Mouse (Mus musculus) lung, embryonic 14.5 days (tissue): ENCODE results near the gene Adam22. TPM values are rescaled to one million over a fixed set of nuclear protein-coding genes. Genes with fewer than 3 reads are reported as not detected.

Source experiments
- ATAC-seq: fragments of 200-750 bp; cut with Nextera tagmentation; 2 replicates; pipeline ENCODE4 v1.8.0; 2017; ENCODE audit warnings: mild to moderate bottlenecking, moderate TSS enrichment, moderate library complexity; ENCODE audit not compliant: insufficient read depth
- DNase-seq: peaks from one replicate; pipeline ENCODE4 v3.0.0-alpha.2; 2015
- H3K27ac ChIP-seq: fragments of 300-500 bp; sonication (generic); 2 replicates; pipeline ENCODE4 v1.5.1; 2014; ENCODE audit warnings: low read depth, mild to moderate bottlenecking, moderate library complexity
- H3K27me3 ChIP-seq: fragments of 300-500 bp; sonication (generic); 2 replicates; pipeline ENCODE4 v1.6.1; 2014; ENCODE audit warnings: low read length, control low read depth; ENCODE audit not compliant: insufficient read depth
- H3K36me3 ChIP-seq: fragments of 300-500 bp; sonication (generic); 2 replicates; pipeline ENCODE4 v1.6.1; 2014; ENCODE audit warnings: control low read depth; ENCODE audit not compliant: insufficient read depth
- H3K4me1 ChIP-seq: fragments of 300-500 bp; sonication (generic); 2 replicates; pipeline ENCODE4 v1.6.1; 2014; ENCODE audit warnings: antibody characterized with exemption, control low read depth; ENCODE audit not compliant: insufficient read depth
- H3K4me2 ChIP-seq: fragments of 300-500 bp; sonication (generic); 2 replicates; pipeline ENCODE4 v1.6.1; 2014; ENCODE audit warnings: mild to moderate bottlenecking
- H3K4me3 ChIP-seq: fragments of 300-500 bp; sonication (generic); 2 replicates; pipeline ENCODE4 v1.5.1; 2014; ENCODE audit warnings: low read depth, low read length
- H3K9ac ChIP-seq: fragments of 300-500 bp; sonication (generic); 2 replicates; pipeline ENCODE4 v1.6.1; 2014
- H3K9me3 ChIP-seq: fragments of 300-500 bp; sonication (generic); 2 replicates; pipeline ENCODE4 v1.6.1; 2016; ENCODE audit warnings: low read depth, low read length, control low read depth
- CTCF ChIP-seq: IDR thresholded peaks from 2 replicates; pipeline ENCODE4 v1.5.1; 2016; ENCODE audit warnings: antibody characterized with exemption, low read depth
- WGBS: fragments of 180-500 bp; shearing (Covaris S2); extraction: QIAGEN DNeasy Blood & Tissue Kit; methylation state at CpG from one replicate; pipeline ENCODE4 v1.1.7; 2014; 5-methylcytosine and 5-hydroxymethylcytosine counted together
- polyA plus RNA-seq: library from polyadenylated mRNA; unstranded; fragments of >200 nt; fragmentation: Nextera tagmentation; extraction: Ambion mirVana; gene quantifications from 2 replicates; pipeline ENCODE4 v1.2.1, GENCODE M21; 2014

Adam22 gene
- polyA plus RNA-seq, 1 experiment from 2014 or later = 3.6 TPM

DNA sequence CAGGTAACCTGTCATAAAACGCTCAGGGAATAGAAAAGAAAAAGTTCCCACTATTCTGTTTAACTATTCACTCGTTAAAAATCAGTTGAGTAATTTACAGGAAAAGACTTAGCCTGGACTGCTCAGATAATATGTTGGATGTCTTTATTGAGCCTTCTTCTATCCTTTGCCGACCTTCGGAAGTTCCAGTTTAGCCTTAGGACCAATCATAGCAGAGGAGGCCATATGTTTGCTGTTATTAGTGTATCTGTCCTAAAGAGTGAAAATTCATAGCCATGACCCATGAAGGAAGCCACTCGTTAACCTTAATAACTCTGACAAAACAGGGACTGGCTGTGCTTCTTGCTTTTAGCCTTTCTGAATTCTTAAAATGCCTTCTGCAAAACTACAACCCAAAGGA, 41.3 kb downstream of the Adam22 start:
- Histone ChIP-seq H3K4me3 (no peak overlapping the region), H3K27ac (no peak overlapping the region), H3K4me2 (no peak overlapping the region), H3K9me3 (no peaks in the 10 kb centered on the region), H3K9ac (no peak overlapping the region), H3K4me1 (no peaks in the 10 kb centered on the region), H3K27me3 (no peaks in the 10 kb centered on the region), H3K36me3 (no peaks in the 10 kb centered on the region)
- TF ChIP-seq CTCF = no peak
- ATAC-seq = no peak
- WGBS = 77% methylated on average over 5 of the region's 5 CpGs
- no peak for DNase-seq

DNA sequence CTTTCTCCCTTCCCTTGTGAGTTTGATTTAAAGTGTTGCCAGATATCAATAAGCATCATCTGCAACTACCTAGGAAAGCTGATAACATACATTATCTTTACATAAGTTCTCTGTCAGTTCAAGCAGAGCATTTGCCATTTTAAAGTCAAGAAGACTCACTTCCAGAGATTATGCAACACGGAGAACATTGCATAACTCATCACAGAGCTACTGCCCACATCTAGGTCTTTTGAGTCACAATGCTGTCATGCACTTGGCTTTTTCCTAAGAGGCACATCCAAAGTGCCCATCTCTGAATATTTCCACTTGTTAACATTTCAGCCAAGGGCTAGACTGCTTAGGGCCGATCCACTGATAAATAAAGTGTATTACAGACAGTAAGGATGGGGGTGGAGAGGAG, 55.6 kb downstream of the Adam22 start:
- H3K9ac ChIP-seq = no peak overlapping the region
- no peak overlapping the region for H3K4me3 ChIP-seq
- H3K9me3 ChIP-seq = no peaks in the 10 kb centered on the region
- no peaks in the 10 kb centered on the region for H3K4me1 ChIP-seq
- TF ChIP-seq CTCF = no peak
- WGBS = 83% methylated on average over 2 of the region's 2 CpGs
- DNase-seq (no peak), ATAC-seq (no peak)
- H3K27ac ChIP-seq = no peak overlapping the region
- no peaks in the 10 kb centered on the region for H3K27me3 ChIP-seq
- H3K36me3 ChIP-seq = no peaks in the 10 kb centered on the region
- H3K4me2 ChIP-seq = no peak overlapping the region

- Histone ChIP-seq H3K4me2 (no peak overlapping the region), H3K36me3 (no peaks in the 10 kb centered on the region), H3K9me3 (no peaks in the 10 kb centered on the region), H3K27me3 (no peaks in the 10 kb centered on the region), H3K4me1 (no peaks in the 10 kb centered on the region), H3K27ac (no peak overlapping the region), H3K4me3 (no peak overlapping the region), H3K9ac (no peak overlapping the region)
- ATAC-seq (no peak), DNase-seq (no peak)
- WGBS = 63% methylated on average over 4 of the region's 4 CpGs
- no peak for TF ChIP-seq CTCF
These were observed 57.1 kb downstream of the Adam22 start for GRCm38 (mm10) chr5:8310907-8311306.

GRCm38 (mm10) chr5:8297719-8298419, 70.1 kb downstream of the Adam22 start:
- H3K27ac ChIP-seq = no peak overlapping the region
- no peaks in the 10 kb centered on the region for H3K27me3 ChIP-seq
- no peaks in the 10 kb centered on the region for H3K36me3 ChIP-seq
- ATAC-seq (peak; percentile 70; the same call in 1 of the 2 replicates), DNase-seq (peak; percentile 41)
- no peak overlapping the region for H3K4me3 ChIP-seq
- H3K4me2 ChIP-seq = no peak overlapping the region
- no peaks in the 10 kb centered on the region for H3K9me3 ChIP-seq
- H3K4me1 ChIP-seq = no peaks in the 10 kb centered on the region
- WGBS = 38% methylated on average over 10 of the region's 10 CpGs
- no peak overlapping the region for H3K9ac ChIP-seq
- TF ChIP-seq CTCF = no peak

DNA sequence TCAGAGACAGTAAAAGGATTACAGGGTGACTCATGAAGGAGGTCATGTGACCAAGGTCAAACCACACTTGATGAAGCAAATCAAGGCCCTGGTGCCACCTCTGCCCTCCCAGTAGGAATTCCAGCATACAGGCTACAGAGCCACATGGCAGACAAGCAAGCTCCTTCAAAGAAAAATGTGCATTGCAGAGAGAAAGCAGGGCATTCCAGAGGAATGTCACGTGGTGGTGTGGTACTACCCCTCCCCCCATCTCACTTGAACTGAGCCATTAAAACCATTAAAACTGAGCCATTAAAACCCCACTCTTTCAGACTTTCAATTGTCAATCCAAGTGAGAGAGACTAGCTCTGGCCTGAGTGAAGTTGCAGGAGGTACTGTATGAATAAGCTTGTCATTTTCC, 74.7 kb downstream of the Adam22 start:
- ATAC-seq = peak; percentile 54
- 7% methylated on average over 1 of the region's 1 CpGs for WGBS

GRCm38 (mm10) chr5:8291496-8291895, 76.5 kb downstream of the Adam22 start:
- no peak for ATAC-seq
- H3K9me3 ChIP-seq = no peaks in the 10 kb centered on the region
- 94% methylated on average over 1 of the region's 1 CpGs for WGBS
- H3K4me1 ChIP-seq = no peaks in the 10 kb centered on the region
- H3K27ac ChIP-seq = no peak overlapping the region
- H3K4me2 ChIP-seq = no peak overlapping the region
- H3K9ac ChIP-seq = no peak overlapping the region
- TF ChIP-seq CTCF = no peak
- no peak overlapping the region for H3K4me3 ChIP-seq
- no peak for DNase-seq
- no peaks in the 10 kb centered on the region for H3K27me3 ChIP-seq
- no peaks in the 10 kb centered on the region for H3K36me3 ChIP-seq

More for the DNA sequence above, 74.7 kb downstream of the Adam22 start:
- Histone ChIP-seq H3K27me3 (no peaks in the 10 kb centered on the region), H3K27ac (no peak overlapping the region), H3K4me3 (no peak overlapping the region), H3K36me3 (no peaks in the 10 kb centered on the region), H3K9ac (no peak overlapping the region), H3K4me1 (no peaks in the 10 kb centered on the region), H3K9me3 (no peaks in the 10 kb centered on the region), H3K4me2 (no peak overlapping the region)
- TF ChIP-seq CTCF = no peak
- no peak for DNase-seq

GRCm38 (mm10) chr5:8289678-8290614, 78.0 kb downstream of the Adam22 start:
- Histone ChIP-seq H3K9ac (no peak overlapping the region), H3K27me3 (no peaks in the 10 kb centered on the region), H3K4me3 (no peak overlapping the region), H3K27ac (no peak overlapping the region), H3K9me3 (no peaks in the 10 kb centered on the region), H3K4me1 (no peaks in the 10 kb centered on the region), H3K36me3 (no peaks in the 10 kb centered on the region), H3K4me2 (no peak overlapping the region)
- no peak for TF ChIP-seq CTCF
- no peak for DNase-seq
- ATAC-seq = no peak
- WGBS = 63% methylated on average over 6 of the region's 6 CpGs
